Comparison of ENCODE assay signal across 12 mouse cellular contexts in genomic region chr6:30552628-30553027, GRCm38 (mm10). TPM values are rescaled to one million over a fixed set of nuclear protein-coding genes. Genes with fewer than 3 reads are reported as not detected.
DNase-seq lines count a peak whose midpoint lies in the region; ATAC-seq and TF ChIP-seq lines count a peak whose summit lies in the region.
"Had no signal": no experiment of that assay in that cellular context is flagged by ENCODE, and none has a peak within 500 bp of the region (broad histone marks: within the 10 kb centered on the region; RNA-seq: fewer than 3 reads in every experiment).

No protein-coding gene starts in this region.

- TF ChIP-seq CTCF in midbrain, postnatal 0 days (IDR thresholded peaks at IDR 0.05) = no peak

- no peak for DNase-seq in midbrain, embryonic 10.5 days (ENCODE audit: low spot score)
- no peak for DNase-seq in midbrain, embryonic 11.5 days (ENCODE audit: low spot score, missing footprints)
- DNase-seq in midbrain, postnatal 0 days (ENCODE audit: low spot score) = no peak
- DNase-seq in thymus, postnatal 14 days = no peak
- DNase-seq: kidney, adult 2 months had no signal

- WGBS in heart, embryonic 14.5 days = 58% methylated on average over 6 of the region's 6 CpGs
- WGBS in heart, embryonic 11.5 days (ENCODE audit: insufficient replicate concordance) = 59% methylated on average over 6 of the region's 6 CpGs
- WGBS in midbrain, embryonic 10.5 days = 64% methylated on average over 6 of the region's 6 CpGs
- WGBS in midbrain, embryonic 11.5 days = 58% methylated on average over 6 of the region's 6 CpGs
- 50% methylated on average over 6 of the region's 6 CpGs for WGBS in hindbrain, embryonic 16.5 days
- 37% methylated on average over 6 of the region's 6 CpGs for WGBS in midbrain, postnatal 0 days

- no peak overlapping the region for H3K27ac ChIP-seq in heart, embryonic 14.5 days (replicated peaks in 1 of 2; ENCODE audit: control insufficient read depth in 1 of 2, insufficient read depth in 1 of 2, low read depth in 2 of 2, low read length in 2 of 2)
- no peak overlapping the region for H3K27ac ChIP-seq in heart, embryonic 11.5 days (ENCODE audit: low read depth, low read length)
- peak overlapping the region; percentile 90 for H3K27ac ChIP-seq in midbrain, embryonic 10.5 days (replicated peaks)
- no peak overlapping the region; the same call in 1 of the 2 replicates for H3K27ac ChIP-seq in midbrain, embryonic 11.5 days (ENCODE audit: low read depth, low read length)
- H3K27ac ChIP-seq in hindbrain, embryonic 16.5 days (ENCODE audit: low read depth, low read length) = peak overlapping the region; percentile 36
- H3K27ac ChIP-seq in midbrain, postnatal 0 days (ENCODE audit: low read depth, low read length) = peak overlapping the region; percentile 70

- H3K9ac ChIP-seq in heart, embryonic 14.5 days (ENCODE audit: low read length) = no peak overlapping the region
- no peak overlapping the region for H3K9ac ChIP-seq in heart, embryonic 11.5 days (ENCODE audit: low read depth, low read length)
- no peak overlapping the region for H3K9ac ChIP-seq in midbrain, embryonic 11.5 days (ENCODE audit: low read length)
- no peak overlapping the region for H3K9ac ChIP-seq in hindbrain, embryonic 16.5 days (ENCODE audit: low read depth, low read length)
- H3K9ac ChIP-seq in midbrain, postnatal 0 days (replicated peaks; ENCODE audit: low read length, poor library complexity, severe bottlenecking) = peak overlapping the region; percentile 33; the same call in 1 of the 2 replicates

- peaks cover 15 to 22% of the 10 kb centered on the region in 2 experiments for H3K4me1 ChIP-seq in heart, embryonic 14.5 days (ENCODE audit: control insufficient read depth in 2 of 2, insufficient read depth in 2 of 2, low read length in 2 of 2)
- peaks cover 13% of the 10 kb centered on the region for H3K4me1 ChIP-seq in heart, embryonic 11.5 days (ENCODE audit: control insufficient read depth, insufficient read depth, low read length)
- peaks cover 68% of the 10 kb centered on the region for H3K4me1 ChIP-seq in midbrain, embryonic 10.5 days
- H3K4me1 ChIP-seq in midbrain, embryonic 11.5 days (ENCODE audit: control insufficient read depth, insufficient read depth, low read length) = peaks cover 33% of the 10 kb centered on the region
- peaks cover 20% of the 10 kb centered on the region for H3K4me1 ChIP-seq in hindbrain, embryonic 16.5 days (ENCODE audit: control insufficient read depth, insufficient read depth, low read depth, low read length)
- no peaks in the 10 kb centered on the region for H3K4me1 ChIP-seq in midbrain, postnatal 0 days (ENCODE audit: insufficient read depth, low read length)

- peak overlapping the region; percentile 43; the same call in 1 of the 2 replicates for H3K4me2 ChIP-seq in heart, embryonic 14.5 days (ENCODE audit: low read length)
- no peak overlapping the region for H3K4me2 ChIP-seq in heart, embryonic 11.5 days
- no peak overlapping the region for H3K4me2 ChIP-seq in midbrain, embryonic 11.5 days
- H3K4me2 ChIP-seq in hindbrain, embryonic 16.5 days (ENCODE audit: low read length) = no peak overlapping the region
- H3K4me2 ChIP-seq in midbrain, postnatal 0 days (ENCODE audit: low read depth, low read length, poor library complexity, severe bottlenecking) = peak overlapping the region; percentile 20

- H3K9me3 ChIP-seq in heart, embryonic 14.5 days (ENCODE audit: control insufficient read depth, low read length) = no peaks in the 10 kb centered on the region
- no peaks in the 10 kb centered on the region for H3K9me3 ChIP-seq in heart, embryonic 11.5 days (replicated peaks; ENCODE audit: control insufficient read depth, low read length)
- H3K9me3 ChIP-seq in midbrain, embryonic 10.5 days (replicated peaks) = 0 out of 2 replicates have a peak, but pooled peaks cover 4% of the 10 kb centered on the region
- H3K9me3 ChIP-seq in midbrain, embryonic 11.5 days (ENCODE audit: control insufficient read depth, low read length) = no peaks in the 10 kb centered on the region
- no peaks in the 10 kb centered on the region for H3K9me3 ChIP-seq in hindbrain, embryonic 16.5 days (ENCODE audit: control insufficient read depth, low read length)
- no peaks in the 10 kb centered on the region for H3K9me3 ChIP-seq in midbrain, postnatal 0 days (ENCODE audit: low read length)

- H3K27me3 ChIP-seq in heart, embryonic 14.5 days (ENCODE audit: control insufficient read depth, insufficient read depth, low read length) = no peaks in the 10 kb centered on the region
- no peaks in the 10 kb centered on the region for H3K27me3 ChIP-seq in heart, embryonic 11.5 days (ENCODE audit: control insufficient read depth, insufficient read depth, low read length)
- no peaks in the 10 kb centered on the region for H3K27me3 ChIP-seq in midbrain, embryonic 10.5 days (ENCODE audit: low read depth, poor library complexity, severe bottlenecking)
- H3K27me3 ChIP-seq in midbrain, embryonic 11.5 days (ENCODE audit: control insufficient read depth, insufficient read depth, low read length) = no peaks in the 10 kb centered on the region
- no peaks in the 10 kb centered on the region for H3K27me3 ChIP-seq in hindbrain, embryonic 16.5 days (replicated peaks; ENCODE audit: control insufficient read depth, insufficient read depth, low read length)
- H3K27me3 ChIP-seq in midbrain, postnatal 0 days (ENCODE audit: insufficient read depth, low read length) = no peaks in the 10 kb centered on the region

- H3K36me3 ChIP-seq in heart, embryonic 14.5 days (ENCODE audit: control insufficient read depth, insufficient read depth, low read length) = no peaks in the 10 kb centered on the region
- no peaks in the 10 kb centered on the region for H3K36me3 ChIP-seq in heart, embryonic 11.5 days (ENCODE audit: control insufficient read depth, insufficient read depth, low read length)
- no peaks in the 10 kb centered on the region for H3K36me3 ChIP-seq in midbrain, embryonic 10.5 days
- H3K36me3 ChIP-seq in midbrain, embryonic 11.5 days (ENCODE audit: control insufficient read depth, insufficient read depth, low read length) = no peaks in the 10 kb centered on the region
- no peaks in the 10 kb centered on the region for H3K36me3 ChIP-seq in hindbrain, embryonic 16.5 days (ENCODE audit: control insufficient read depth, insufficient read depth, low read length)
- no peaks in the 10 kb centered on the region for H3K36me3 ChIP-seq in midbrain, postnatal 0 days (ENCODE audit: insufficient read depth, low read length)

- no peak overlapping the region for H3K4me3 ChIP-seq in heart, embryonic 14.5 days (ENCODE audit: control insufficient read depth in 1 of 2, insufficient read depth in 1 of 2, low read depth in 1 of 2, low read length in 2 of 2)
- H3K4me3 ChIP-seq in heart, embryonic 11.5 days (ENCODE audit: low read depth, low read length) = no peak overlapping the region
- H3K4me3 ChIP-seq in midbrain, embryonic 10.5 days = no peak overlapping the region
- no peak overlapping the region for H3K4me3 ChIP-seq in midbrain, embryonic 11.5 days (ENCODE audit: low read depth, low read length)
- H3K4me3 ChIP-seq in hindbrain, embryonic 16.5 days (ENCODE audit: low read length) = no peak overlapping the region
- no peak overlapping the region for H3K4me3 ChIP-seq in midbrain, postnatal 0 days (ENCODE audit: low read depth, low read length)
- H3K4me3 ChIP-seq: erythroblast, embryonic 14.5 days had no signal

- no peak for ATAC-seq in heart, embryonic 14.5 days (ENCODE audit: insufficient number of reproducible peaks, insufficient read depth, low FRiP score, low read depth)
- no peak for ATAC-seq in heart, embryonic 11.5 days (replicated peaks; ENCODE audit: insufficient number of reproducible peaks, low FRiP score, low TSS enrichment)
- ATAC-seq in midbrain, embryonic 11.5 days (ENCODE audit: low FRiP score) = no peak
- ATAC-seq in hindbrain, embryonic 16.5 days = peak; percentile 7; the same call in 1 of the 2 replicates
- ATAC-seq in midbrain, postnatal 0 days (ENCODE audit: low FRiP score) = peak; percentile 24; the same call in 1 of the 2 replicates
- no peak for ATAC-seq in CD4-positive, CD25-positive, alpha-beta regulatory T cell, adult 4 months

RNA-seq across cellular contexts. Expression of gene Cpa2, which starts 11.2 kb away (rescaled TPM):
- polyA plus RNA-seq in heart, embryonic 14.5 days (2014; fragmentation: Nextera tagmentation; extraction: Ambion mirVana) = 2.2 and 4.8 TPM in 2 replicates
- 8.3 and 11.7 TPM in 2 replicates for polyA plus RNA-seq in heart, embryonic 11.5 days (2014; fragmentation: Nextera tagmentation; extraction: Ambion mirVana)
- 22.0 and 22.8 TPM in 2 replicates for polyA plus RNA-seq in midbrain, embryonic 10.5 days (2016; fragmentation: Nextera tagmentation; extraction: Ambion mirVana)
- polyA plus RNA-seq in midbrain, embryonic 11.5 days (2014; fragmentation: Nextera tagmentation; extraction: Ambion mirVana) = 13.0 and 15.5 TPM in 2 replicates
- 7.6 and 9.7 TPM in 2 replicates for polyA plus RNA-seq in hindbrain, embryonic 16.5 days (2015; fragmentation: Nextera tagmentation; extraction: Ambion mirVana)
- total RNA-seq in midbrain, postnatal 0 days (2014; rRNA removed) = 6.2 and 9.3 TPM in 2 replicates
- 13.0 and 15.2 TPM in 2 replicates for polyA plus RNA-seq in midbrain, postnatal 0 days (2015; fragmentation: Nextera tagmentation; extraction: Ambion mirVana)
- polyA plus RNA-seq in CD4-positive, CD25-positive, alpha-beta regulatory T cell, adult 4 months (2017; shearing (Covaris generic)) = 1 to 10 TPM; 1.0 to 1.2 TPM
- polyA plus RNA-seq: erythroblast, embryonic 14.5 days had no signal

RNA-seq across cellular contexts. Expression of gene Cpa4, which starts 15.5 kb away (rescaled TPM):
- 2.5 TPM in 2 replicates for polyA plus RNA-seq in heart, embryonic 14.5 days (2014; fragmentation: Nextera tagmentation; extraction: Ambion mirVana)
- polyA plus RNA-seq in heart, embryonic 11.5 days (2014; fragmentation: Nextera tagmentation; extraction: Ambion mirVana) = 2.4 TPM in 2 replicates
- 1.3 and 2.3 TPM in 2 replicates for polyA plus RNA-seq in midbrain, embryonic 10.5 days (2016; fragmentation: Nextera tagmentation; extraction: Ambion mirVana)
- polyA plus RNA-seq in midbrain, embryonic 11.5 days (2014; fragmentation: Nextera tagmentation; extraction: Ambion mirVana) = 2.1 and 2.2 TPM in 2 replicates
- polyA plus RNA-seq in hindbrain, embryonic 16.5 days (2015; fragmentation: Nextera tagmentation; extraction: Ambion mirVana) = 0.84 and 0.85 TPM in 2 replicates
- total RNA-seq in midbrain, postnatal 0 days (2014; rRNA removed) = 0.42 and 0.49 TPM in 2 replicates
- polyA plus RNA-seq in midbrain, postnatal 0 days (2015; fragmentation: Nextera tagmentation; extraction: Ambion mirVana) = 0.75 and 0.79 TPM in 2 replicates
- polyA plus RNA-seq in CD4-positive, CD25-positive, alpha-beta regulatory T cell, adult 4 months (2017; shearing (Covaris generic)) = not detected
- polyA plus RNA-seq: erythroblast, embryonic 14.5 days; kidney, adult 2 months had no signal

RNA-seq across cellular contexts. Expression of gene Ssmem1, which starts 43.0 kb away (rescaled TPM):
- not detected in 2 replicates for polyA plus RNA-seq in heart, embryonic 14.5 days (2014; fragmentation: Nextera tagmentation; extraction: Ambion mirVana)
- polyA plus RNA-seq in heart, embryonic 11.5 days (2014; fragmentation: Nextera tagmentation; extraction: Ambion mirVana) = 0.62 TPM in 1 of 2 replicates, not detected in the other
- 0.22 and 0.36 TPM in 2 replicates for polyA plus RNA-seq in midbrain, embryonic 10.5 days (2016; fragmentation: Nextera tagmentation; extraction: Ambion mirVana)
- 0.49 and 0.68 TPM in 2 replicates for polyA plus RNA-seq in midbrain, embryonic 11.5 days (2014; fragmentation: Nextera tagmentation; extraction: Ambion mirVana)
- 0.15 and 0.19 TPM in 2 replicates for polyA plus RNA-seq in hindbrain, embryonic 16.5 days (2015; fragmentation: Nextera tagmentation; extraction: Ambion mirVana)
- 0.28 TPM in 1 of 2 replicates, not detected in the other for total RNA-seq in midbrain, postnatal 0 days (2014; rRNA removed)
- 0.15 and 0.19 TPM in 2 replicates for polyA plus RNA-seq in midbrain, postnatal 0 days (2015; fragmentation: Nextera tagmentation; extraction: Ambion mirVana)
- not detected for polyA plus RNA-seq in CD4-positive, CD25-positive, alpha-beta regulatory T cell, adult 4 months (2017; shearing (Covaris generic))
- polyA plus RNA-seq: erythroblast, embryonic 14.5 days had no signal

RNA-seq across cellular contexts. Expression of gene Tmem209, which starts 43.0 kb away (rescaled TPM):
- polyA plus RNA-seq in heart, embryonic 14.5 days (2014; fragmentation: Nextera tagmentation; extraction: Ambion mirVana) = 25.4 and 26.3 TPM in 2 replicates
- 29.3 and 30.9 TPM in 2 replicates for polyA plus RNA-seq in heart, embryonic 11.5 days (2014; fragmentation: Nextera tagmentation; extraction: Ambion mirVana)
- polyA plus RNA-seq in midbrain, embryonic 10.5 days (2016; fragmentation: Nextera tagmentation; extraction: Ambion mirVana) = 47.8 and 52.7 TPM in 2 replicates
- polyA plus RNA-seq in midbrain, embryonic 11.5 days (2014; fragmentation: Nextera tagmentation; extraction: Ambion mirVana) = 46.0 and 58.1 TPM in 2 replicates
- polyA plus RNA-seq in hindbrain, embryonic 16.5 days (2015; fragmentation: Nextera tagmentation; extraction: Ambion mirVana) = 25.6 and 31.4 TPM in 2 replicates
- total RNA-seq in midbrain, postnatal 0 days (2014; rRNA removed) = 37.4 and 50.3 TPM in 2 replicates
- polyA plus RNA-seq in midbrain, postnatal 0 days (2015; fragmentation: Nextera tagmentation; extraction: Ambion mirVana) = 22.8 and 23.1 TPM in 2 replicates
- polyA plus RNA-seq in CD4-positive, CD25-positive, alpha-beta regulatory T cell, adult 4 months (2017; shearing (Covaris generic)) = 10 to 100 TPM; 59.9 to 60.8 TPM

RNA-seq across cellular contexts. Expression of gene Cpa5, which starts 58.2 kb away (rescaled TPM):
- 0.74 TPM in 2 replicates for polyA plus RNA-seq in heart, embryonic 14.5 days (2014; fragmentation: Nextera tagmentation; extraction: Ambion mirVana)
- 1.4 and 2.7 TPM in 2 replicates for polyA plus RNA-seq in heart, embryonic 11.5 days (2014; fragmentation: Nextera tagmentation; extraction: Ambion mirVana)
- 0.30 and 0.74 TPM in 2 replicates for polyA plus RNA-seq in midbrain, embryonic 10.5 days (2016; fragmentation: Nextera tagmentation; extraction: Ambion mirVana)
- 0.25 and 0.46 TPM in 2 replicates for polyA plus RNA-seq in midbrain, embryonic 11.5 days (2014; fragmentation: Nextera tagmentation; extraction: Ambion mirVana)
- 0.09 and 0.12 TPM in 2 replicates for polyA plus RNA-seq in hindbrain, embryonic 16.5 days (2015; fragmentation: Nextera tagmentation; extraction: Ambion mirVana)
- total RNA-seq in midbrain, postnatal 0 days (2014; rRNA removed) = not detected in 2 replicates
- 0.13 TPM in 1 of 2 replicates, not detected in the other for polyA plus RNA-seq in midbrain, postnatal 0 days (2015; fragmentation: Nextera tagmentation; extraction: Ambion mirVana)
- not detected for polyA plus RNA-seq in CD4-positive, CD25-positive, alpha-beta regulatory T cell, adult 4 months (2017; shearing (Covaris generic))
- total RNA-seq: adrenal gland, postnatal 14 days; left cerebral cortex, postnatal 14 days had no signal
- polyA plus RNA-seq: erythroblast, embryonic 14.5 days; kidney, adult 2 months had no signal

Comparison
In these comparisons a context has a peak if more than half of its experiments do, and no peak if none do; other contexts are left out.
1. ATAC-seq: peak in hindbrain, embryonic 16.5 days (single experiment) and midbrain, postnatal 0 days (single experiment); none in heart, embryonic 14.5 days (single experiment), heart, embryonic 11.5 days (single experiment), midbrain, embryonic 11.5 days (single experiment) and CD4-positive, CD25-positive, alpha-beta regulatory T cell, adult 4 months (single experiment).
2. H3K27ac ChIP-seq: peak in midbrain, embryonic 10.5 days (single experiment), hindbrain, embryonic 16.5 days (single experiment) and midbrain, postnatal 0 days (single experiment); none in heart, embryonic 14.5 days (0 of 2), heart, embryonic 11.5 days (single experiment) and midbrain, embryonic 11.5 days (single experiment).
3. H3K4me2 ChIP-seq: peak in heart, embryonic 14.5 days (single experiment) and midbrain, postnatal 0 days (single experiment); none in heart, embryonic 11.5 days (single experiment), midbrain, embryonic 11.5 days (single experiment) and hindbrain, embryonic 16.5 days (single experiment).